Mouse (Mus musculus) liver, embryonic 11.5 days (tissue): ENCODE measurements around the gene Iyd. TPM values are rescaled to one million over a fixed set of nuclear protein-coding genes. Genes with fewer than 3 reads are reported as not detected.
"Not testable (repeated sequence)": the region's sequence is repeated elsewhere in the genome, so short reads cannot be mapped to it uniquely, and the experiment has no call there.

Experiments
- ATAC-seq: fragments of 200-750 bp; cut with Nextera tagmentation; replicated peaks from 2 replicates; pipeline ENCODE4 v1.8.0; 2017; ENCODE audit warnings: moderate number of reproducible peaks, mild to moderate bottlenecking, moderate TSS enrichment, moderate library complexity; ENCODE audit not compliant: low FRiP score
- DNase-seq: peaks from one replicate; pipeline ENCODE4 v3.0.0-alpha.2; 2017; ENCODE audit warnings: low spot score
- H3K27ac ChIP-seq: fragments of 300-500 bp; sonication (generic); 2 replicates; pipeline ENCODE4 v1.5.1; 2014; ENCODE audit warnings: mild to moderate bottlenecking, low read depth, low read length, control low read depth
- H3K27me3 ChIP-seq: fragments of 300-500 bp; sonication (generic); replicated peaks from 2 replicates; pipeline ENCODE4 v1.6.1; 2014; ENCODE audit warnings: low read length, mixed read lengths; ENCODE audit not compliant: control insufficient read depth, insufficient read depth
- H3K36me3 ChIP-seq: fragments of 300-500 bp; sonication (generic); 2 replicates; pipeline ENCODE4 v1.6.1; 2014; ENCODE audit warnings: mild to moderate bottlenecking, low read length, moderate library complexity, mixed read lengths; ENCODE audit not compliant: control insufficient read depth, insufficient read depth
- H3K4me1 ChIP-seq: fragments of 300-500 bp; sonication (generic); replicated peaks from 2 replicates; pipeline ENCODE4 v1.6.1; 2014; ENCODE audit warnings: low read length, mixed read lengths; ENCODE audit not compliant: control insufficient read depth, insufficient read depth
- H3K4me2 ChIP-seq: fragments of 300-500 bp; sonication (generic); 2 replicates; pipeline ENCODE4 v1.6.1; 2014; ENCODE audit warnings: mild to moderate bottlenecking, control low read depth, moderate library complexity
- H3K4me3 ChIP-seq: fragments of 300-500 bp; sonication (generic); 2 replicates; pipeline ENCODE4 v1.5.1; 2014; ENCODE audit warnings: low read depth, low read length, control low read depth
- H3K9ac ChIP-seq: fragments of 300-500 bp; sonication (generic); 2 replicates; pipeline ENCODE4 v1.6.1; 2014; ENCODE audit warnings: low read depth, low read length, control low read depth
- H3K9me3 ChIP-seq: fragments of 300-500 bp; sonication (generic); 2 replicates; pipeline ENCODE4 v1.6.1; 2016; ENCODE audit warnings: low read length, inconsistent platforms, mixed read lengths; ENCODE audit not compliant: control insufficient read depth
- WGBS: fragments of 180-500 bp; shearing (Covaris S2); extraction: QIAGEN DNeasy Blood & Tissue Kit; methylation state at CpG from one replicate; pipeline ENCODE4 v1.1.7; 2014; 5-methylcytosine and 5-hydroxymethylcytosine counted together
- polyA plus RNA-seq: library from polyadenylated mRNA; unstranded; fragments of >200 nt; fragmentation: Nextera tagmentation; extraction: Ambion mirVana; gene quantifications from 2 replicates; pipeline ENCODE4 v1.2.1, GENCODE M21; 2014

Gene Iyd
- polyA plus RNA-seq, result 3.6 and 4.0 TPM in 2 replicates

DNA sequence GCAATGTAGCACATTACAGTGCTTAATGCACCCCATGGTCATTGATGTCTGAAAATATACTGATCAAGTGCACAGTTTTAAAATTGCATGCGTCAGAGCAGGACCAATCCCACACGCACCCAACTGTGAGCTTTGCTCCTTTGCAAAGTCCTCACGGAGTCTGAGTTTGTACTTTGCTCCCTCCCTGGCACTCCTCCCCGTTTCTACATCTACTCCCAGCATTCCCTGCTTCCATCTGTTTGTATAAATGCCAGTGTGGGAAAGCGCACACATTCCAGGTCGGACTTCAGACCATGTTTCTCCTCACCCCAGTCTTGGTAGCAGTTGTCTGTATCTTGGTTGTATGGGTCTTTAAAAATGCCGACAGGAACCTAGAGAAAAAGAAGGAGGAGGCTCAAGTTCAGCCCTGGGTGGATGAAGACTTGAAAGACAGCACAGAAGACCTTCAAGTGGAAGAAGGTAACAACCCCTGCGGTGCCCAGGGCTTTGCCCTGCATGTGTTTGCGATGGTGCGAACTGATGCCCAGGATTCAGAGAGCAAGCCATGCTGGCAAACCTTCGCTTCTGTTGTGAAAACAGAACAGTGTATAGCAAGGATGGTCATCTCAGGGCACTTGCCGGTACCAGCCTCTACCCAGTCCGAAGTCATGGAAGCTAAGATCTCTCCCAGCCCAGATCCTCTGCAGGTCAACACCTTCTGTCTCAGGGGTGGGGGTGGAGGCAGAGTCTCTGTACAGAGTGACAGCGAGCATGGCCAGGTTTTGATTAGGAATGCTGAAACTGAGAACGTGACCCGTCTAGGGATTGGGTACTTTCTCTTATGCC lies at the start of gene Iyd:
TSS of gene Iyd (plus strand) at position 238 of the 825 bp plus-strand sequence.
- H3K36me3 ChIP-seq, result no peaks in the 10 kb centered on the region
- no peaks in the 10 kb centered on the region for H3K27me3 ChIP-seq
- no peak within 1 kb of the TSS for H3K4me3 ChIP-seq
- no peak within 1 kb of the TSS for H3K4me2 ChIP-seq
- DNase-seq (no peak), ATAC-seq (no peak)
- no peaks in the 10 kb centered on the region for H3K9me3 ChIP-seq
- H3K4me1 ChIP-seq, result no peaks in the 10 kb centered on the region
- WGBS, result 68% methylated on average over 16 of the region's 16 CpGs
- H3K9ac ChIP-seq, result no peak within 1 kb of the TSS
- H3K27ac ChIP-seq, result no peak within 1 kb of the TSS

DNA sequence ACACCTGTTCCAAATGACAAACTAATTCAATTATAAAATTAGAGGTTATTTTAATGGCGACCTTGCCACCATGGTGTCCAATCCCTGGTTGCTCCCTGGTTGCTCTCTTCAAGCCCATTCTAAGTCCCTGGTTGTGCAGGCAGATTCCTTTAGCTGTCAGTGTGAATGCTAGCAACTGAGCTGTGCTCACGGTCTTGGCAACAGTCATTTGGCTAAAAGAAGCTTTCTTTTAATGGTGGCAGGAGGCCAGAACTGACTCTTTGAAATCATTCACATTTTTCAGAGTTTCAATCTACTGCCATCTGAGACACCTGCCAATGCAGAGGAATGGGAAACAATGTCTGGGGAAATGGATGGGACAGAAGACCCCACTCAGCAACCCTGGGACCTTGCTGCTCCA lies 43.2 kb upstream of the Iyd start:
- H3K4me3 ChIP-seq, result no peak overlapping the region
- DNase-seq (no peak), ATAC-seq (no peak)
- no peak overlapping the region for H3K4me2 ChIP-seq
- H3K27ac ChIP-seq, result no peak overlapping the region
- H3K27me3 ChIP-seq, result no peaks in the 10 kb centered on the region
- H3K36me3 ChIP-seq, result no peaks in the 10 kb centered on the region
- no peak overlapping the region for H3K9ac ChIP-seq
- H3K9me3 ChIP-seq, result no peaks in the 10 kb centered on the region
- H3K4me1 ChIP-seq, result no peaks in the 10 kb centered on the region
- 63% methylated on average over 2 of the region's 2 CpGs for WGBS

DNA sequence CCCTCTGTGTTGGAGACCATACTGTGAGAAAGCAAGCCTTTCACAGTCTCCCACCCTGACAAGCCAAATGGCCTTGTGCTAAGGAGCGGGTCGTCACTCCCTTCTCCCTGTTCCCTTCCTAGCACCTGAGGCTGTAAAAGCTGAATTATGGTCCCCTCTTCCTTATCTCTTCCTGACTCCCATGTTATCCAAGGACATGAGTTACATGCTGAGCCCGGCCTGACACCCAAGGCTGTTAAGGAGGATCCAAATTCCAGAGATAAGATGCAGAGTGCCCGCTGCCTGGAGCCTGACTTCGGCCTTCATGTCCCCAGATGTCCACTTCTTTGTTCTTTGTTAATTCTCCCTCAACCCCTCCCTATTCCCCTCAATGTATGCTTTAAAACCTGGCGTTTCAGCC lies 39.2 kb upstream of the Iyd start:
- not testable (repeated sequence) for H3K4me3 ChIP-seq, H3K4me2 ChIP-seq, DNase-seq, H3K27ac ChIP-seq, H3K9ac ChIP-seq, H3K27me3 ChIP-seq, ATAC-seq, H3K36me3 ChIP-seq, H3K4me1 ChIP-seq, H3K9me3 ChIP-seq
- WGBS, result 80% methylated on average over 6 of the region's 6 CpGs

DNA sequence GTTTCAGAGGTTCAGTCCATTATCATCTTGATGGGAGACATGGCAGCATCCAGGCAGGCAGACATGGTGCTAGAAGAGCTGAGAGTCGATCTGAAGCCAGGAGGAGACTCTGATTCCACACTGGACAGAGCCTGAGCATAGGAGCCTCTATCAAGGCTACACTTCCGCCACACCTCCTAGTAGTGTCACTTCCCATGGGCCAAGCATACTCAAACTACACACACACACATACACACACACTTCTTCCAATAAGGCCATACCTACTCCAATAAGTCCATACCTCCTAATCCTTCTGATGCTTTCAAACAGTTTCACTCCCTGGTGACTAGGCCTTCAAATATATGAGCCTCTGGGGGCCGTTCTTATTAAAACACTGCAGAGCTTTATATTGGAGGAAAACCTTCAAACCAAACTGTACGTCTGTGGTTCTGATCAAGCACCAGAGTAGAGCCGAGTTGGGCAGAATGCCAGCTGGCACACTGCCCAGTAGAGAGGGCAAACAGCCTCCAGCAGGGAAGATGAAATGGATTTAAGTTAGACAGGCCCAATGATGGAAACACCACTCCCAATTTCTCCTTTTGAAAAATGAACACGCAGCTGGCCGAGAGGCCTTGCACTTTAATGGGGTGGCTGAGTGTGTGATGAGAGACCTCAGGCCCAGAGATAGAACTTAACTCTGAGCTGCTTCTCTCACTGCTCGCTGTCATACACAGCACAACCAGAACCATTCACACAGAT lies 32.4 kb upstream of the Iyd start:
- no peak for ATAC-seq
- Histone ChIP-seq H3K4me1 (no peaks in the 10 kb centered on the region), H3K9me3 (no peaks in the 10 kb centered on the region), H3K36me3 (no peaks in the 10 kb centered on the region), H3K9ac (no peak overlapping the region), H3K27me3 (no peaks in the 10 kb centered on the region), H3K27ac (no peak overlapping the region), H3K4me2 (no peak overlapping the region), H3K4me3 (no peak overlapping the region)
- WGBS, result 70% methylated on average over 8 of the region's 8 CpGs
- no peak for DNase-seq

DNA sequence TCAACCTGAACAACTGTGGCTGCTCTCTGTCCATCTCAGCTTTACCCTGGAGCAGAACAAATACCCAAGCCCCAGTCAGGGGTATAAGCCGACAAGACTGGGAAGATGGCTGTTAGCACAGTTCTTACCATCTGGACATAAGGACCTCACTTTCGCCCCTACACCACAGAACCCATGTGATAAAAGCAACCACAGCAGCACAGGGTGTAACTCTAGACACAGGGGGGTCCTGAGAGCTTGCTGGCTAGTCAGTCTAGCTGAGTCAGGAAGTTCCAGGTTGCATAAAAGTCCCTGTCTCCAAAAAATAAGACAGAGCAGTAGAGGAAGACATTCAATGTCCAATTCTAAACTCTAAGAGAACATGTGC lies 31.8 kb upstream of the Iyd start:
- DNase-seq, result no peak

DNA sequence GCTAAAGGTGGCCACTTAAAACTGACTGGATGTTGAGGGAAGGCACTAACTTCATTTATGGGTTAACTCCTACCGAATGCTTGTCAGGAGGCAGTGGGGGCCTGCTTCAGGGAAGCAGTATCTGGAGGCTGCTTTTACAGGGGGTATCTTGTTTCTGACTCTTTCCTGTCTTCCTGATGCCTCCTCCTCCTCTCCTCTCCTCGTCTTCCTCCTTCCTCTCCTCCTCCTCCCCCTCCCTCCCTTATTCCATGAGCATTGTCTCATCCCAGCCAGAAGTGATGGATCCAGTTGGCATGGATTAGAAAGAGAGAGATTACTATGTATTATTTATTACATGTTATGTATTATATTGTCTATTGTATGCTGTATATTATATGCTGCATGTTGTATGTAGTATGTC lies 31.3 kb upstream of the Iyd start:
- 33% methylated on average over 2 of the region's 2 CpGs for WGBS
- Histone ChIP-seq H3K27me3 (no peaks in the 10 kb centered on the region), H3K4me1 (no peaks in the 10 kb centered on the region), H3K9me3 (no peaks in the 10 kb centered on the region), H3K4me2 (no peak overlapping the region), H3K27ac (no peak overlapping the region), H3K4me3 (no peak overlapping the region), H3K9ac (no peak overlapping the region), H3K36me3 (no peaks in the 10 kb centered on the region)
- DNase-seq (no peak), ATAC-seq (no peak)

More for the DNA sequence above, 31.8 kb upstream of the Iyd start:
- H3K27me3 ChIP-seq, result no peaks in the 10 kb centered on the region
- H3K4me3 ChIP-seq, result no peak overlapping the region
- no peak overlapping the region for H3K27ac ChIP-seq
- no peak for ATAC-seq
- no peaks in the 10 kb centered on the region for H3K36me3 ChIP-seq
- no peak overlapping the region for H3K4me2 ChIP-seq
- no peaks in the 10 kb centered on the region for H3K4me1 ChIP-seq
- H3K9ac ChIP-seq, result no peak overlapping the region
- 73% methylated on average over 2 of the region's 2 CpGs for WGBS
- no peaks in the 10 kb centered on the region for H3K9me3 ChIP-seq

DNA sequence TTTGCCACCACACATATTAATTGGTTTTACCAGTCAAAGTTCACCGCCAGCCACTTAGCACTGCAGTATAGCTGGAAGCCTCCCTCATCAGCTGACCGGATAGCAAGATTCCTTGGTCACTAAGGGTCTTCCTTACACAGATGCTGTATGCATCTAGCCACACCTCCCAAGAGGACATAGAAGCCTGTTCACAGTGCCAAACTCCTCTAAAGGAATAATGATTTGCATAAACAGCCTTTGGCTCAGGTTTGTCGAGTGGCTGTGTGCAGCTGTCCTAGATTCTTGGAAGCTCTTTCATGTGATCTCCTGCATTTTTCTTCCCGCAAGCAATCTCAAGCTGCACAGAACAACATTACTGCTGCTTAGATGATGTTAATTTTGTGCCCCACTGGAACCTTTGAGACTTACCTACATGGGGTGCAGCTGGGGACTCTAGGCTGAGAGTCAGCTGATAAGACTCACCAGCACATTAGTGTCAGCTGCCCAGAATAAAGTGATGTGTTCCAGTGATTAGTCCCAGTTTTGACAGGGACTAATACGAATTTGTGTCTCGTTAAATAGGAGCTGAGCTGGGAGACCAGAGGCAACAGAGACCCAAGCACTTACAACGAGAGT lies 30.3 kb upstream of the Iyd start:
- H3K27ac ChIP-seq, result no peak overlapping the region
- no peak overlapping the region for H3K4me3 ChIP-seq
- DNase-seq, result no peak
- no peaks in the 10 kb centered on the region for H3K36me3 ChIP-seq
- no peak overlapping the region for H3K9ac ChIP-seq
- no peaks in the 10 kb centered on the region for H3K9me3 ChIP-seq
- ATAC-seq, result no peak
- H3K4me2 ChIP-seq, result no peak overlapping the region
- 66% methylated on average over 7 of the region's 7 CpGs for WGBS
- H3K4me1 ChIP-seq, result no peaks in the 10 kb centered on the region
- no peaks in the 10 kb centered on the region for H3K27me3 ChIP-seq

DNA sequence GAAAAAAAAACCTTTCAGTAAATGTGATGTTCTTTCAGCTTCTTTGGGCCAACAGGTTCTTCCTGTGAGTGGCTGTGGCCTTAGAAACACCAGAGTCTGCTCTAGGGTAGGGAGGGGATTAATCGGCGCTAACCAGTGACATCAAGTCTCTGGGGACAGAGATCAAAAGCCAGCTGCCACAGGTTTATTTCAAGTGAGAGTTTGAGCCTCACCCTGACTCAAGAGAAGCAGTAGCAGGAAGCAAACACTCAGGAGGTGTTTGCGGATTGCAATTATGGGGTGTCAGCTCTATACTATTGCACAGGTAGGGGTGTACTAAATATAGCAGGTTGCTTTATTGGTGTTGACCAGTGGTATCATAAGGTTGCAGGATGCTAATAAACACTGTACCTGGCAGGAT lies 29.6 kb upstream of the Iyd start:
- H3K9ac ChIP-seq, result no peak overlapping the region
- H3K4me1 ChIP-seq, result no peaks in the 10 kb centered on the region
- no peak overlapping the region for H3K4me2 ChIP-seq

More for the DNA sequence above, 29.6 kb upstream of the Iyd start:
- Histone ChIP-seq H3K27me3 (no peaks in the 10 kb centered on the region), H3K36me3 (no peaks in the 10 kb centered on the region), H3K4me3 (no peak overlapping the region), H3K27ac (no peak overlapping the region), H3K9me3 (no peaks in the 10 kb centered on the region)
- DNase-seq (no peak), ATAC-seq (no peak)
- 65% methylated on average over 3 of the region's 3 CpGs for WGBS
